Mouse (Mus musculus): Measurements from ENCODE around the gene C2cd5.

GRCm38 (mm10) chr6:143142861-143143260 lies 42.9 kb upstream of the C2cd5 start:
- TF ChIP-seq TAL1 (conservative IDR thresholded peaks at IDR 0.05; ENCODE audit: low read depth, low read length) = no peak
- TF ChIP-seq GATA1 (IDR thresholded peaks at IDR 0.05; ENCODE audit: borderline replicate concordance, low read length) = no peak
- no peak for TF ChIP-seq CTCF (IDR thresholded peaks at IDR 0.05; ENCODE audit: low read depth, low read length)
